Mouse (Mus musculus): ENCODE results near the gene Podn.

- no peak for TF ChIP-seq POLR2A (IDR thresholded peaks at IDR 0.05; ENCODE audit: low read depth, low read length)
- no peak for TF ChIP-seq CTCF (IDR thresholded peaks at IDR 0.05; ENCODE audit: extremely low read depth, insufficient read length, insufficient replicate concordance, low read depth, low read length)
Measured at GRCm38 (mm10) chr4:107980002-107980600, 116.1 kb downstream of the Podn start.
